Mouse (Mus musculus) heart, postnatal 25 days (tissue): ENCODE measurements around the gene Clpp. TPM values are rescaled to one million over a fixed set of nuclear protein-coding genes. Genes with fewer than 3 reads are reported as not detected.
A peak's percentile ranks its signal among the peaks of the same experiment; 100 is the strongest.

Source experiments
- DNase-seq: peaks from one replicate; pipeline ENCODE4 v3.0.0; 2022; ENCODE audit warnings: low spot score
- intact Hi-C: fragments of 180-260 bp; cut with DNase I; formaldehyde crosslinking; loops from one replicate; pipeline ENCODE4 v1.15.1; 2025
- total RNA-seq, 2 experiments: library from RNA; stranded (reverse); gene quantifications; 2 replicates each; pipeline ENCODE4 v1.2.3; 2021

Gene Clpp
- total RNA-seq, 2 experiments from 2014 or later: 73.4 TPM

DNA sequence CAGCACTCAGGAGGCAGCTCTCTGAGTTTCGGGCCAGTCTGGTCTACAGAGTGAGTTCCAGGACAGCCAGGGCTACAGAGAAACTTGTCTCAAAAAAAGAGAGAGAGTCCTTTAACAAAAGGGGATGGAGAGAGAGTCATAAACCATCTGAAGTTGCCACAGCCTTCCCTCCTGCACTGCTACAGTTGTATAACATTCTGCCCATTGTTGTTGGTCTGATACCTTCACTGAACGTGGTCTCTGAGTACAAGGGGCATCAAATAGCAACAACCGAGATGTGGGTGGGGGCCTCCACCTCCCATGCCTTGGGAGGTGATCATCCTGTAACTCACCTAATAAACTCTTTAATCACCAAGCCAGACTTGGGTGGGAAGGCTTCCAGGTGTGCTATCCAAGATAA lies 4.4 kb upstream of the Clpp start:
- DNase-seq: no peak
- intact Hi-C loops: no loop called here

DNA sequence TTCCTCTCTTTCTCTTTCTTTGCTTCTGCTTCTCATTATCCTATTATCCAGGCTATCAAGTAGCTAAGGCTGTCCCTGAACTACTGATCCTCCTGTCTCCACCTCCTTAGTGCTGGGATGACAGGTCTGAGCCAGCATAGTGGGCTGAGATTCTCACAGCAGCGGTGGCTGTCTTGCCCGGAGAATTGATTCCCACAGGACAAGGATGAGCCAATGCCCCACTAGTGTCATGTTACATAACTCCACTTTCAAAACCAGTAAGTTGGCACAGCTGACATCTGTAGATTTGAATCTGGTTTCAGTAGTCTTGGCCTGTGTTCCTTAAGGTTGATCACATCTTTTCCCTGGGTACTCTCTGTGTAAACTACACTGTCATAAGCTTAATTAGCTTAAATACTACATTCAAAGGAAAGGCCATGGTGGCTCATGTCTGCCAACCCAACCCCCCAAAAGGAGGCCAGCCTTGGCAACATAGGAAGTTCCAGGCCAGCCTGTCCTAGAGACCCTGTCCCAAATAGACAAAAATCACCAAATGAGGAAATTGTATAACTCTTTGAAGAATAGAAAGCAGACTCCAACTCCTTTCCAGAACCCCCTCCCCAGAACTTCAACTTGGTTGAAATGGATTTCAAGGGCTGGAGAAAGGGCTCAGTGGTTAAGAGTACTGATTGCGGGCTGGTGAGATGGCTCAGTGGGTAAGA lies 3.9 kb upstream of the Clpp start:
- DNase-seq: no peak
- intact Hi-C loops: no loop called here

DNA sequence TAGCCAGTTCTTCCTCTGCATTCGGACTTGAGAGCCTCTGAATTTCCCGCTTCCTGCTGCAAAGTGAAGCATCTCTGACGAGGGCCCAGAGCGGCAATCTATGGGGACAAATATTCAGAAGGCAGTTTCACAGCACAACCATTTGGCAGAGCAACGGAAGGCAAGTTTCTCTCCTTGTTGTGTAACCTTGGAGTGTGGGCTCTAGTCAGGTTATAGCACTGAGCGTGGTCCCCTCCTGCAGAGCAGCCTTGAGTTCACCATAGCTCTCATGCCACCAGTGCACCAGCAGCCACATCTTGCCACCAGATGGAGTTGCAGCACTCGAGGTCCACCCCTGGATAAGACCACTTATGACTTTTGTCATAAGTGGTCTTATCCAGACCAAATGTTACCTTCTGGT lies 1.7 kb upstream of the Clpp start:
- intact Hi-C loops: no loop called here

DNA sequence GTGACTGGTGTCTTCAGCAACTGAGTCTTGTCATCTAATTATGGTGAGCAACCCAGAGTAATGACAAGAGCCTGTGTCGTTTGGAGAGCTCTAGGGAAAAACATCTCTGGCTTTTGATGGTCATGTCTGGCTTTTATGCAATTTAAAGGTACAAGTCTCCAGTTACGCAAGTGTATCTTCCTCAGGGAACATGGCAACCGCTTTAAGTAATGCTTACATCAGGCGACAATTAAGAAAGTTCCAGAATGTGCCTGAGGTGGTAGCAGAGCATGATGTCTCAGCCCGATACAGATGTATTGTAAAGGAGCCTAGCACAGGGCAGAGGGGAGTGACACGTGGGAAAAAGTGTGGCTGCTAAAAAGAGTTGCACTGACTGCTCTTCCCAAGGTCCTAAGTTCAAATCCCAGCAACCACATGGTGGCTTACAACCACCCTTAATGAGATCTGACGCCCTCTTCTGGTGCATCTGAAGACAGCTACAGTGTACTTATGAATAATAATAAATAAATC lies 1.1 kb upstream of the Clpp start:
- DNase-seq: no peak
- intact Hi-C loops: no loop called here

More for the DNA sequence above, 1.7 kb upstream of the Clpp start:
- DNase-seq: no peak

DNA sequence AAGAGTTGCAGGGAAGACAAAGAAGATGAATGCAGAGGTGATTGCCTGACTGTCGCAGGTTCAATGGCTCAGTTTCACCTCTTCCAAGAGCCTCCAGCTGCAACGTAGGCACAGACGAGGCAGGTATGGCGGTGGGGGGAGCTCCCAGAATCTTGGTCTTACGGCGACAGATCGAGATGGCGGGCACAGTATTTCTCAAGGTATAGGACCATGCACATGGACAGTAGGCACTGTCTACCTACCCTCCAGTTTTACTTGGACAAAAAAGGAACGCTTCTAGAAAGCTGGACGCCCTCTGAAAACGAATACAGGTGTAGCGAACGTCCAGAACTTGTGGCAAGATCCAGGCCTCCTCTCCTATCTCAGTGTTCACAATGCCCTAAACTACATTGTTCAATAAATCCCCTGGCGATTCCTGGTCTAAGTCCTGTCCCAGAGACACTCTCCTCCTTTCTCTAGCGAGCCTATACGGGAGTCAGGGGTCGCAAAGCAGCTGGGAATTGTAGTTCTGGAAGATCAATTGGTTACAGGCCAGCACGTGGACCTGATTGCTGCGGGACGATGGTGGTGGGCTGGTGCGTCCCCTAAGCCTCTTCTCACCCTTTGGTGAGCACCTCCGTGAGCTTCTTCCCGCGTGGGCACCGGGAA lies 514 bp upstream of the Clpp start:
- intact Hi-C loops: loop anchor here (5.0 kb wide), 1 partner anchor 68 kb away; the partner anchor contains the start of genes Crb3 and Slc25a23
- DNase-seq: no peak

- DNase-seq: no peak
- intact Hi-C loops: loop anchor here (5.0 kb wide), 1 partner anchor 66 kb away; the partner anchor contains the start of genes Crb3 and Slc25a23
Measured at GRCm38 (mm10) chr17:56990966-56991365, 861 bp downstream of the Clpp start.

- DNase-seq: no peak
- intact Hi-C loops: loop anchor here (5.0 kb wide), 3 partner anchors 102 to 337 kb away; no protein-coding TSS in a partner anchor
Measured at GRCm38 (mm10) chr17:56995046-56995445, 4.9 kb downstream of the Clpp start.

DNA sequence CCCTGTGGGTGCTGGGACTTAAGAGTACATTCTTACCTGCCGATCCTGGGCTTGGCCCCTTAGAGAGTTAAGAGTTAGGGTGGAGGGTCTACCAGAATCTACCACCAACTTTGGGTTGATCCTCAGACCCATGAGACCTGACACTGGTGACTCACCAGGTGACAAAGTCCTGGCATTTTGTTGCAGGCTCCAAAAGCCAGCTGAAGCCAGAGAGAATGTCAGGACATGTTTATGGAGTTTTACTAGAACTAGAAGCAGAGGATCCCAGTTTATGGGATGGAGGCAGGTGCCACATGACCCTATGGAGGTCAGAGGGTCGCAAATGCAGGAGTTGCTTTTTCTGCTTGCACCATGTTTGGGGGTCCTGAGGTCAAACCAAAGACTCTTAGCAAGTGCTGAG lies 6.4 kb downstream of the Clpp start:
- intact Hi-C loops: loop anchor here (1.0 to 5.0 kb wide), 5 partner anchors 14 to 336 kb away; partner anchors contain the start of genes Gm17949 and Gtf2f1
- no peak for DNase-seq

DNA sequence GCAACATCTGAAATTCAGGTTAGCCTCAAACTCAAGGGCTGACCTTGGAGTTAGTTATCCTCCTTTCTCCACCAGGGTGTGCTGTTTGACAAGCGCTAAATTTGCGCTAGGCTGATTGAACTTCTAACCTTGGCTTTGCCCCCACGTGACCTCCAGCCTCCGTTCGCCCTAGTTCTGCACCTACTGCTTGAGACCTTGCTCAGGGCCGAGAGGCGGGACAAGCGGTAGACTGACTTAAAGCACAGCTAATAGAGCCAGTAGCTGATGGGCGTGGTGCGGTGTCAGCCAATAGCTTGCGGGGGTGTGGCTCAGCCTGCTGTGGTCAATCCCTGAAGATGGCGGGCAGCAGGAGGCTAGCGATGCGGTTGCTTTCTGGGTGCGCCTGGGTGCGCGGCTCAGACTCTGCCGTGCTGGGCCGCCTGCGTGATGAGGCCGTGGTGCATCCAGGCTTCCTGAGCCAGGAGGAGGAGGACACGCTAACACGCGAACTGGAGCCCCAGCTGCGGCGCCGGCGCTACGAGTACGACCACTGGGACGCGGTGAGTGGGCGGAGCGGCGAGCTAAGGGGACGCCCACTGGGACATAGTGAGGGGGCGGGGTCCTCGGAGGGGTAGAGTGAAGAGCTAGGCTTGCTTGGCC lies 7.0 kb downstream of the Clpp start, which contains the start of gene Alkbh7:
Gene Alkbh7, plus strand, starts transcription at position 311 of the 639 bp plus-strand sequence.
- intact Hi-C loops: loop anchor here (2.0 to 5.0 kb wide), 4 partner anchors 14 to 335 kb away; partner anchors contain the start of genes Gm17949 and Gtf2f1

DNA sequence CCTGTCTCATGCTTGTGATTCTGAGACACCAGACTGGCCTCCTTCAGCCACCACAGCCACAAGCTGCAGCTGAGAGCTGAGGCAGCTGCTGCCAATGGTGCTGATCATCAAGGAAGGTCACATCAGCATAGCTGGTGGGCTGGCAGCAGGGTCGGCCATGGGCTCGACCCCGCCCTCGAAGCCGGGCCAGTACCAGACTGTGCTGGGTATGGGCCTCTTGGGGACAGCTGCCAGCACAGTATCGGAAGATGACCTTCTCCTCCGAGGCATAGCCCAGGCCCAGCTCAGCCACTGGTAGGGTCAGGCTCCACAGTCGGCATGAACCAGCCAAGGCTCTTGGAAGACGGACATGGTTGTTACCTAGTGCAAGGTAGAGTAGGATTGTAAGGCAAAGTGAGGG lies 9.3 kb downstream of the Clpp start:
- no peak for DNase-seq
- intact Hi-C loops: loop anchor here (5.0 kb wide), 3 partner anchors 98 to 333 kb away; no protein-coding TSS in a partner anchor

More for the DNA sequence above, 7.0 kb downstream of the Clpp start, which contains the start of gene Alkbh7:
- peak; percentile 96 for DNase-seq

DNA sequence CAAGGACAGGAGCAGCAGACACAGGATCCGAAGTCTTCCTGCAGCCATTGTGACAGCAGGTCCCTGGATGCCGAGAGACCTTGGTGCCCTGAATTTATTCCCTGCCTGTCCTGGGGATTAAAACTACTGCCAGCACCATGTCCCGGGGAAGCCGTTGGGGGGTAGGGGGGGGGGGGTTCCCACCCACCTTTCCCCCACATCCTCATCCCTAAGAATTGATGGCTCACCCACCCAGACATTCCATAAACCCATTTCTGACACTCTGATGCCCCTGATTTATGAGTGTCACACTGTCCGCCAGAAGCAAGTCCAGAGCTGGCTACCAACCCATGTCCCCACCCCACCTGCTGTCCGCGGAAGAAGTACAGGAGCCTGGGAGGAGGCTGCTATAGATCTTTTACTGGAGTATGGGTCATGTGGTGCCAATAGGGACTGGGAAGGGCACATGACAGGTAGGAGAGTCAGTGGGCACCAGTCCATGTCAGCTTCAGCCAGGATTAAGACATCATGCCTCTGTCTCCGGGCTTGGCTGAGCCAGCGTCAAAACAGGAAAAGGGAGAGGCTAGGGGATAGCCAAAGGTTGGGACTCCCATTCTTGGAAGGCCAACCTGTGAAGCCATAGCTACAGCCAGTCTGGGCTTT lies 10.0 kb downstream of the Clpp start, which contains the start of gene Pspn:
Gene Pspn, minus strand, starts transcription at position 51 of the 642 bp plus-strand sequence.
- intact Hi-C loops: loop anchor here (5.0 kb wide), 3 partner anchors 97 to 332 kb away; no protein-coding TSS in a partner anchor
- no peak for DNase-seq

DNA sequence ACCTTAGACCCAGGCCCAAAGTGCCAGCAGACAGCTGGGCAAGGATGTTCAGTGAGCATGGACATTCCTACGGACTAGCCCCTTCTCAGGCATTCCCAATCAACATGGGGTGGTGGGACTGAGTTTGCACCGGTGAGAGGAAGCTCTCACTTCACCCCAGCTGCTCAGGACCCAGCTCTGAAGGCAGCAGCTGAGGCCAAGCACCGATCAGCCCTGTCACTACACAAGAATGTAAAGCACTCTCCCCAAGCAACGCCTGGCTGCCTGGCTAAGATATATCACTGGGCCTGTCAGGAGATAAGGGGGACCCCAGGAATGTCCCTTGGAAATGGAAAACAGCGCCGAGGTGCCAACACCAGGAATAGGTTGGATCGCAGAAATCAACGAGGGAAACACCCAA lies 11.1 kb downstream of the Clpp start:
- intact Hi-C loops: no loop called here
- no peak for DNase-seq

DNA sequence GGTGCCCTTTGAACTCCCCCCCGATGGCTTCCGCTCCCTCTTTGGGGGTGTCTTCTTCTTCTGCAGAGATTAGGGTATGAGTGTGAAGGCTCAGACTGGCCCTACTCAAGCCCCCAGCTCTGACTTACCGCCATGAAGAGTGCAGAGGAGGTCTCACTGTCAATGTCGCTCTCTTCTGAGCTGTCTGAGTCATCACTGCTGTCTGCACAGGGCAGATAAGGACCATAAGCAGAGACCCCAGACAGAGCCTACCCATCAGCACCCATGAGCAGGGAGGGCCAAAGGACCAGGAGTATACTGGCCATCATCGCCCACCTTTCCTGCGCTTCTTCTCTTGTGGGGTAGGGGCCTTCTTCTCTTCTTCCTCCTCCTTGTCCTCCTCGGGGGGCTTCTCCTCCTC lies 13.9 kb downstream of the Clpp start:
- intact Hi-C loops: no loop called here
- DNase-seq: no peak

DNA sequence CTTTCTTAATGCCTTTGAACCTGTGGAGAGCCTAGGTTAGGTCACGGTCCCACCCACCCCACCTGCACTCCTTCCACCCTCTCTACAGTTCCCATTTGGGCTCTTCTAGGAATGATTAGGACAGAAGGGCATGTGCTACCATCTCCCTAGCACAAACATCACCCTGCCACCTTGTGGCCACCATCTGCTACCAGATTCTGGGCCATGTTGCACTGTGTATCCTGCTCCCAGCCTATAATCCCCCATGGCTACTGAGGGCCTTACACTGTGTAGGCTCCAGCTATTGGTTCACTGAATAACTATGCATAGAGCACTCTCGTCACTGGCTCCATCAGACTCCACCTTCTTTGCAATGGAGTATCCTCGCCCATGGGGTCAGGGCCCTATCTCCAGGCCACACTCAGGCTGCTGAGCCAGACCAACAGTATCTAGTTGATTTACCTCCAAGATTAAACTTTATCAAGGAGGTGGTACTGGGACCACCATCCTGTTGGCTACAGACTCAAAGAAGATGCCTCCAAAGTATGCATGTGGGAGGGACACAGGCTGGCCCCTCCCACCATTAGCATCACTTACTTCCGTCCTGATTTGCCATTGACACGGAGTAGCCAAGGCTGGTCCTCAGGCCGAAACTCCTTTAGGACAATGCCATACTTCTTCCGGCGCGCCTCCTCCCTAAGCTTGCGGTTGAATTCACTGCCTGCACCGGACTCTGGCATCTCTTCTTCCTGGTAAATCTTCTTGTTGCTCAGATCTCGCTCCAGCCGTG lies 17.2 kb downstream of the Clpp start:
- intact Hi-C loops: no loop called here
- DNase-seq: no peak

GRCm38 (mm10) chr17:57010911-57011235 lies 20.8 kb downstream of the Clpp start:
- intact Hi-C loops: loop anchor here (2.0 kb wide), 1 partner anchor 14 kb away; the partner anchor contains the start of gene Alkbh7
- no peak for DNase-seq

DNA sequence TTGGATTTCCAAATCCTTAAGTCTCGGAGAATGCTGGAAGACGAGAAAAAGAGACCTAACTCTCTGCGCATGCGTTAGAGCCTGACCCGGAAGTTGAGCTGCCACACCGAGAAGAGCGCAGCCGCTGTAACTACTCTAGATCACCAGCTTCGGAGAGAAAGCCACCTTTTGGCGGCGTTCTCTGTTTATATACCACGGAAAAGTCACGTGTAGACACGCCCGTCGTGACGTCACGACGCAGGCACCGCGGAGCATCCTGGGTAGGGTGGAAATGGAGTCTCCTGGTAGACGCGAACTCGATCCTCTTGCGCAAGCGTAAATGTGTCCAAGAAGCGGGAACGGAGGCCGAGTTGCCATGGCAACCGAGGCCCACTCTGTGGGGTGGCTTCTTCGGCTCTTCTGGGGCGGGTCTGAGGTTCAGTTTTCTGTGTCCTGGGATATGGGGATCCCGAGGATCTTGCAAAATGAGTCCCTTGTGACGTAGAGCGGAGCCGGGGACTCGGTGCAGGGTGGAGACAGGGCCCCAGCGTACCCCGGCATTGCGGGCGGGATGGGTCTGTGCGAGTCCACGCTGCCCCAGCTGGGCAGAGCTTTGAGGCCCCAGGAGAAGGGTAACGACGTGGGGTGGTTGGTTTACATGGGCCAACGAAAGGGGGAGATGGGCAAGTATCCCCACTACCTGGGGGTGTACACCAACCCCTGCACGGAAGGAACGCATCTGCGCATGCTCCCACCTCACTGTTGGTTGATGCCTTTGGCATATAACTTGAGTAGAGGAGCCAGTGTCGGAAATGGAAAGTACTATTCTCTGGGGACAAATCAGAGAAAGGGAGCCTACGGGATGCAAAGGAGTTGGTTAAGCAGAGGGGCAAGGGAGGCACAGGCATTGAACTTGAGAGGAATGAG lies 21.4 kb downstream of the Clpp start, which contains the start of the genes Gtf2f1 and Gm17949:
Gene Gtf2f1, minus strand, starts transcription at position 53 of the 906 bp plus-strand sequence.
Gene Gm17949, plus strand, starts transcription at position 234 of the 906 bp plus-strand sequence.
- DNase-seq: peak; percentile 85
- intact Hi-C loops: loop anchor here (2.0 kb wide), 1 partner anchor 15 kb away; the partner anchor contains the start of gene Alkbh7

- intact Hi-C loops: no loop called here
- no peak for DNase-seq
Measured at GRCm38 (mm10) chr17:57012245-57012795, 22.2 kb downstream of the Clpp start.
